12 mouse cellular contexts compared by ENCODE assay signal in the genomic region with DNA sequence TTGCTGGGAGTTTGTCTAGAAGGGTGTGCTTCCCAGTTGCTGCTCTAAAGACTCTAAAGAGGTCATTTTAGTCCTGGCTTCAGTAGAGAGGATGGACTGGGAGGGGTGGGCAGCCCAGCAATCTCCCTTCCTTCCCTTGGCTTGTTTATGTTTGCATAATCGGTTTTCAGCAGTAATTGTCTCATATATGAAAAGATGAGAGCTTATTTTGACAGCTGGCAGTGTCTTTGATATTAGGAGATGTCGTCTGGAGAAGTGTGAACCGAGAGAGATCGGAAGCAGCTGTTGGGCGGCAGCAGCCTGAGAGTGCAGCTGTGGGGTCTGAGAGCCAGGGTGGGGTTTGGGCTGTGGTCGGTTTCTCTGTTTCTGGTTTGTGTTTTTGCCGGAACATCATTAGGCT.
DNase-seq lines count a peak whose midpoint lies in the region; ATAC-seq and TF ChIP-seq lines count a peak whose summit lies in the region.
"Had no signal": no experiment of that assay in that cellular context is flagged by ENCODE, and none has a peak within 500 bp of the region (broad histone marks: within the 10 kb centered on the region; RNA-seq: fewer than 3 reads in every experiment).

No protein-coding gene starts in this region.

- peak; percentile 90 for DNase-seq in heart, adult 11 months
- no peak for DNase-seq in heart, postnatal 25 days (ENCODE audit: low spot score)
- DNase-seq in midbrain, embryonic 10.5 days (ENCODE audit: low spot score), result peak; percentile 10
- DNase-seq in midbrain, postnatal 0 days (ENCODE audit: low spot score), result no peak
- peak; percentile 18 for DNase-seq in limb, embryonic 14.5 days (ENCODE audit: low spot score)
- DNase-seq in stomach, postnatal 0 days (ENCODE audit: low spot score), result no peak
- DNase-seq in left cerebral cortex, adult 11 months (ENCODE audit: low spot score), result no peak
- DNase-seq: cerebellum, adult 11-12 months had no signal

- no peaks in the 10 kb centered on the region for H3K9me3 ChIP-seq in midbrain, embryonic 10.5 days (replicated peaks)
- no peaks in the 10 kb centered on the region for H3K9me3 ChIP-seq in midbrain, postnatal 0 days (ENCODE audit: low read length)
- no peaks in the 10 kb centered on the region for H3K9me3 ChIP-seq in limb, embryonic 14.5 days (ENCODE audit: control insufficient read depth, low read length)
- H3K9me3 ChIP-seq in stomach, postnatal 0 days (ENCODE audit: control insufficient read depth, low read length), result no peaks in the 10 kb centered on the region
- H3K9me3 ChIP-seq: hindbrain, embryonic 10.5 days had no signal

- no peak overlapping the region for H3K27ac ChIP-seq in midbrain, embryonic 10.5 days (replicated peaks)
- H3K27ac ChIP-seq in midbrain, postnatal 0 days (ENCODE audit: low read depth, low read length), result no peak overlapping the region
- no peak overlapping the region for H3K27ac ChIP-seq in limb, embryonic 14.5 days (replicated peaks; ENCODE audit: low read depth, low read length)
- no peak overlapping the region for H3K27ac ChIP-seq in stomach, postnatal 0 days (replicated peaks)
- H3K27ac ChIP-seq: hindbrain, embryonic 10.5 days; macrophage had no signal

- no peak for TF ChIP-seq CTCF in midbrain, postnatal 0 days (IDR thresholded peaks at IDR 0.05)
- TF ChIP-seq CTCF in stomach, postnatal 0 days (IDR thresholded peaks at IDR 0.05; ENCODE audit: low read depth), result no peak

- no peak overlapping the region for H3K4me2 ChIP-seq in midbrain, postnatal 0 days (ENCODE audit: low read depth, low read length, poor library complexity, severe bottlenecking)
- H3K4me2 ChIP-seq in limb, embryonic 14.5 days (replicated peaks; ENCODE audit: low read depth, low read length, severe bottlenecking), result no peak overlapping the region
- no peak overlapping the region; the same call in 1 of the 2 replicates for H3K4me2 ChIP-seq in stomach, postnatal 0 days (replicated peaks; ENCODE audit: low read depth)

- TF ChIP-seq POLR2A in limb, embryonic 14.5 days (IDR thresholded peaks at IDR 0.05; ENCODE audit: borderline replicate concordance, extremely low read depth, insufficient read depth, insufficient read length), result no peak

- no peak overlapping the region for H3K4me3 ChIP-seq in midbrain, embryonic 10.5 days
- no peak overlapping the region for H3K4me3 ChIP-seq in midbrain, postnatal 0 days (ENCODE audit: low read depth, low read length)
- no peak overlapping the region for H3K4me3 ChIP-seq in limb, embryonic 14.5 days (replicated peaks; ENCODE audit: low read length)
- H3K4me3 ChIP-seq in stomach, postnatal 0 days (ENCODE audit: low read depth, low read length), result no peak overlapping the region
- H3K4me3 ChIP-seq: hindbrain, embryonic 10.5 days had no signal

- no peak for TF ChIP-seq EP300 in stomach, postnatal 0 days (optimal IDR thresholded peaks at IDR 0.05)

- H3K9ac ChIP-seq in midbrain, postnatal 0 days (replicated peaks; ENCODE audit: low read length, poor library complexity, severe bottlenecking), result no peak overlapping the region
- H3K9ac ChIP-seq in limb, embryonic 14.5 days (ENCODE audit: low read depth, low read length, severe bottlenecking), result no peak overlapping the region
- H3K9ac ChIP-seq in stomach, postnatal 0 days (ENCODE audit: low read length), result no peak overlapping the region

- no peaks in the 10 kb centered on the region for H3K27me3 ChIP-seq in midbrain, embryonic 10.5 days (ENCODE audit: low read depth, poor library complexity, severe bottlenecking)
- no peaks in the 10 kb centered on the region for H3K27me3 ChIP-seq in midbrain, postnatal 0 days (ENCODE audit: insufficient read depth, low read length)
- no peaks in the 10 kb centered on the region for H3K27me3 ChIP-seq in limb, embryonic 14.5 days (ENCODE audit: control insufficient read depth, insufficient read depth, low read length)
- no peaks in the 10 kb centered on the region for H3K27me3 ChIP-seq in stomach, postnatal 0 days (ENCODE audit: control insufficient read depth, insufficient read depth, low read length)

- intact Hi-C loops in heart, postnatal 25 days (cut with DNase I), result loop anchor here (10.0 kb wide), 2 partner anchors 449 to 649 kb away; partner anchors contain the start of gene Bcl2

- WGBS in midbrain, embryonic 10.5 days, result 59% methylated on average over 7 of the region's 7 CpGs
- WGBS in midbrain, postnatal 0 days, result 48% methylated on average over 7 of the region's 7 CpGs
- WGBS in limb, embryonic 14.5 days, result 27% methylated on average over 7 of the region's 7 CpGs
- 25% methylated on average over 7 of the region's 7 CpGs for WGBS in stomach, postnatal 0 days

- no peak for ATAC-seq in midbrain, postnatal 0 days (ENCODE audit: low FRiP score)
- peak; percentile 55; the same call in 1 of the 2 replicates for ATAC-seq in limb, embryonic 14.5 days (ENCODE audit: low FRiP score, low read depth)
- peak; percentile 48; the same call in 1 of the 2 replicates for ATAC-seq in stomach, postnatal 0 days (ENCODE audit: low FRiP score, low TSS enrichment)
- ATAC-seq in megakaryocyte-erythroid progenitor cell, adult 5-6 weeks (replicated peaks; ENCODE audit: low FRiP score, low TSS enrichment, poor library complexity, severe bottlenecking), result no peak
- ATAC-seq: activated CD4-positive, CD25-positive, alpha-beta regulatory T cell, adult 4 months had no signal

- peaks cover 21% of the 10 kb centered on the region for H3K4me1 ChIP-seq in midbrain, embryonic 10.5 days
- 0 out of 2 replicates have a peak, but pooled peaks cover 3% of the 10 kb centered on the region for H3K4me1 ChIP-seq in midbrain, postnatal 0 days (ENCODE audit: insufficient read depth, low read length)
- no peaks in the 10 kb centered on the region for H3K4me1 ChIP-seq in limb, embryonic 14.5 days (ENCODE audit: control insufficient read depth, insufficient read depth, low read length)
- no peaks in the 10 kb centered on the region; the same call in 1 of the 2 replicates for H3K4me1 ChIP-seq in stomach, postnatal 0 days (replicated peaks; ENCODE audit: control insufficient read depth, insufficient read depth)

- no peaks in the 10 kb centered on the region for H3K36me3 ChIP-seq in midbrain, embryonic 10.5 days
- no peaks in the 10 kb centered on the region for H3K36me3 ChIP-seq in midbrain, postnatal 0 days (ENCODE audit: insufficient read depth, low read length)
- no peaks in the 10 kb centered on the region for H3K36me3 ChIP-seq in limb, embryonic 14.5 days (ENCODE audit: control insufficient read depth, insufficient read depth, low read length)
- H3K36me3 ChIP-seq in stomach, postnatal 0 days (ENCODE audit: control insufficient read depth, insufficient read depth, low read length), result no peaks in the 10 kb centered on the region
- H3K36me3 ChIP-seq: hindbrain, embryonic 10.5 days had no signal

Comparison
In these comparisons a context has a peak if more than half of its experiments do, and no peak if none do; other contexts are left out.
1. DNase-seq: peak in heart, adult 11 months (single experiment), midbrain, embryonic 10.5 days (single experiment) and limb, embryonic 14.5 days (single experiment); none in heart, postnatal 25 days (single experiment), midbrain, postnatal 0 days (single experiment), stomach, postnatal 0 days (single experiment) and left cerebral cortex, adult 11 months (single experiment).
2. ATAC-seq: peak in limb, embryonic 14.5 days (single experiment) and stomach, postnatal 0 days (single experiment); none in midbrain, postnatal 0 days (single experiment) and megakaryocyte-erythroid progenitor cell, adult 5-6 weeks (single experiment).